Mouse (Mus musculus) testis, adult 2 months (tissue): Measurements from ENCODE around the gene Ifnab.
A peak's percentile ranks its signal among the peaks of the same experiment; 100 is the strongest.

ENCODE experiments used
- CTCF ChIP-seq: fragments of 200-500 bp; IDR thresholded peaks from 2 replicates; pipeline ENCODE4 v1.5.1; 2012; ENCODE audit warnings: low read depth, mild to moderate bottlenecking, inconsistent platforms, low read length, moderate library complexity; ENCODE audit not compliant: control insufficient read depth, insufficient read depth, insufficient replicate concordance
- POLR2A ChIP-seq: fragments of 200-500 bp; IDR thresholded peaks from 2 replicates; pipeline ENCODE4 v1.6.1; 2012; ENCODE audit warnings: low read depth, mild to moderate bottlenecking, inconsistent platforms, low read length, moderate library complexity; ENCODE audit not compliant: control insufficient read depth

DNA sequence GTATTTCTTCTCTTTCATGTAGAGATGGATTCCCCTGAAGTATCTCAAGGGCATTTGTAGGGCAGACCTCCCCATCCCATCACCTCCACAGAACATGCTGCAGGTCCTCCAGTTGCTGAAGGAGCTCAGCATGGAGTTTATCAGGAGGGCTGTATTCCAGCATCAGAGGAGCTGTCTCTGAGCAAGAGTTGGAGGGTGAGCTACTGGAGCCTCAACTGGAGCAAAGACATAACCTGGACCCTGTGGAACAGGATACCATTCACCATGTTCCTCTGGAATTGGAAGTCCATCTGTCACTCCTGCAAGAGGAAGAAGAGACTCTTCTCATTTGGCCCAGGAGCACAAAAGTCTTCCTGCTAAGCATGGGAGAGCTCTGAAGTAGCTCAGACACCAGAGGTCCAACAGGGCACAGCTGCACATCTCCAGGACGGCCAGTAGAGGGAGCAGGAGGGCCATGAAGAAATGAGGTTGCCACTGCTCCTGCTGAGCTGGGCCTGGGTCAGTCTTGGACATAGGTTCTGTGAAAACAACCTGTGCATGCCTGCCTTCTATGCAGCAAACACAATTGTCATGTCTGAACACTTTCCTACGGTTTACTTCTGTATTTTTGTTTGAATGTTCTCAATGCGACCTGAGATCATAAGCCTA, 5.2 kb upstream of the Ifnab start:
- no peak for TF ChIP-seq POLR2A
- peak; percentile 98; the same call in 1 of the 2 replicates for TF ChIP-seq CTCF
